Mouse (Mus musculus) MEL (cell line): Measurements from ENCODE around the gene Tmem235. TPM values are rescaled to one million over a fixed set of nuclear protein-coding genes. Genes with fewer than 3 reads are reported as not detected.

Source experiments
- DNase-seq: peaks from one replicate; pipeline ENCODE4 v3.0.0; 2011; ENCODE audit warnings: low read depth, low spot score
- H3K27ac ChIP-seq: 2 replicates; pipeline ENCODE4 v1.5.1; 2012; ENCODE audit warnings: low read depth, mild to moderate bottlenecking, control low read depth, low read length, moderate library complexity; ENCODE audit not compliant: control insufficient read depth
- H3K27me3 ChIP-seq, 2 experiments: fragments of 150-350 bp in 1 of 2; sonication (generic) in 1 of 2; 2 replicates each; pipeline ENCODE4 v1.6.1; 2012; ENCODE audit warnings: low read length in 2 of 2, mild to moderate bottlenecking in 2 of 2, improper control_type of control experiment in 1 of 2, moderate library complexity in 1 of 2; ENCODE audit not compliant: insufficient read depth in 2 of 2, control insufficient read depth in 1 of 2
- H3K36me3 ChIP-seq, 2 experiments: 2 replicates each; pipeline ENCODE4 v1.6.1; 2012 to 2014; ENCODE audit warnings: low read length in 2 of 2, improper control_type of control experiment in 1 of 2, inconsistent platforms in 1 of 2, mild to moderate bottlenecking in 1 of 2; ENCODE audit not compliant: insufficient read depth in 2 of 2, control insufficient read depth in 1 of 2
- H3K4me1 ChIP-seq, 2 experiments: fragments of 150-350 bp in 1 of 2; sonication (generic) in 1 of 2; 2 replicates each; pipeline ENCODE4 v1.6.1; 2012; ENCODE audit warnings: low read length in 2 of 2, improper control_type of control experiment in 1 of 2, mild to moderate bottlenecking in 1 of 2; ENCODE audit not compliant: insufficient read depth in 2 of 2, control insufficient read depth in 1 of 2
- H3K4me3 ChIP-seq, 2 experiments: fragments of 150-350 bp in 1 of 2; sonication (generic) in 1 of 2; 2 replicates each; pipeline ENCODE4 v1.5.1; 2012; ENCODE audit warnings: low read depth in 2 of 2, low read length in 2 of 2, mild to moderate bottlenecking in 2 of 2, moderate library complexity in 2 of 2, control low read depth in 1 of 2, improper control_type of control experiment in 1 of 2; ENCODE audit not compliant: control insufficient read depth in 1 of 2, insufficient read depth in 1 of 2
- H3K79me2 ChIP-seq: 2 replicates; pipeline ENCODE4 v1.6.1; 2012; ENCODE audit warnings: mild to moderate bottlenecking, low read length, moderate library complexity; ENCODE audit not compliant: control insufficient read depth, poor library complexity, insufficient read depth
- H3K9ac ChIP-seq: 2 replicates; pipeline ENCODE4 v1.6.1; 2012; ENCODE audit warnings: low read depth, mild to moderate bottlenecking, control low read depth, low read length, moderate library complexity; ENCODE audit not compliant: control insufficient read depth, poor library complexity, severe bottlenecking
- H3K9me3 ChIP-seq: fragments of 150-350 bp; sonication (generic); replicated peaks from 2 replicates; pipeline ENCODE4 v1.6.1; 2012; ENCODE audit warnings: mild to moderate bottlenecking, low read length, improper control_type of control experiment, moderate library complexity; ENCODE audit not compliant: insufficient read depth
- CHD1 ChIP-seq: IDR thresholded peaks from 2 replicates; pipeline ENCODE4 v1.6.1; 2012; ENCODE audit warnings: low read depth, mild to moderate bottlenecking, inconsistent platforms, low read length, improper control_type of control experiment
- CHD2 ChIP-seq: IDR thresholded peaks from 2 replicates; pipeline ENCODE4 v1.6.1; 2011; ENCODE audit warnings: low read length, improper control_type of control experiment
- E2F4 ChIP-seq: IDR thresholded peaks from 2 replicates; pipeline ENCODE4 v1.6.1; 2011; ENCODE audit warnings: low read depth, low read length, improper control_type of control experiment, borderline replicate concordance
- ELF1 ChIP-seq: IDR thresholded peaks from 2 replicates; pipeline ENCODE4 v1.6.1; 2014; ENCODE audit warnings: low read depth, mild to moderate bottlenecking, inconsistent platforms, low read length, improper control_type of control experiment, moderate library complexity
- EP300 ChIP-seq, 2 experiments: IDR thresholded peaks; 2 replicates each; pipeline ENCODE4 v1.6.1; 2011; ENCODE audit warnings: improper control_type of control experiment in 2 of 2, low read length in 2 of 2, low read depth in 1 of 2, mild to moderate bottlenecking in 1 of 2
- ETS1 ChIP-seq: IDR thresholded peaks from 2 replicates; pipeline ENCODE4 v1.6.1; 2012; ENCODE audit warnings: low read depth, mild to moderate bottlenecking, inconsistent platforms, low read length, improper control_type of control experiment, moderate library complexity
- GABPA ChIP-seq: IDR thresholded peaks from 2 replicates; pipeline ENCODE4 v1.6.1; 2012; ENCODE audit warnings: low read depth, mild to moderate bottlenecking, inconsistent platforms, low read length, improper control_type of control experiment, moderate library complexity
- GATA1 ChIP-seq: IDR thresholded peaks from 2 replicates; pipeline ENCODE4 v1.6.1; 2011; ENCODE audit warnings: low read depth, low read length, improper control_type of control experiment
- HCFC1 ChIP-seq: IDR thresholded peaks from 2 replicates; pipeline ENCODE4 v1.6.1; 2012; ENCODE audit warnings: low read depth, mild to moderate bottlenecking, inconsistent platforms, low read length, improper control_type of control experiment, moderate library complexity
- KAT2A ChIP-seq: conservative IDR thresholded peaks from 2 replicates; pipeline ENCODE4 v1.6.1; 2012; ENCODE audit warnings: low read depth, low read length, improper control_type of control experiment, inconsistent platforms
- MAFK ChIP-seq: IDR thresholded peaks from 2 replicates; pipeline ENCODE4 v1.6.1; 2011; ENCODE audit warnings: low read depth, mild to moderate bottlenecking, low read length, improper control_type of control experiment, borderline replicate concordance
- MAX ChIP-seq: IDR thresholded peaks from 2 replicates; pipeline ENCODE4 v1.6.1; 2011; ENCODE audit warnings: low read length, improper control_type of control experiment
- MAZ ChIP-seq: IDR thresholded peaks from 2 replicates; pipeline ENCODE4 v1.6.1; 2012; ENCODE audit warnings: low read depth, mild to moderate bottlenecking, inconsistent platforms, low read length, improper control_type of control experiment
- MEF2A ChIP-seq: IDR thresholded peaks from 2 replicates; pipeline ENCODE4 v1.6.1; 2014; ENCODE audit warnings: low read depth, mild to moderate bottlenecking, inconsistent platforms, low read length, improper control_type of control experiment; ENCODE audit not compliant: poor library complexity, insufficient replicate concordance, severe bottlenecking; ENCODE audit errors: extremely low read depth
- MXI1 ChIP-seq: IDR thresholded peaks from 2 replicates; pipeline ENCODE4 v1.6.1; 2011; ENCODE audit warnings: mild to moderate bottlenecking, low read depth, low read length, improper control_type of control experiment
- MYB ChIP-seq: IDR thresholded peaks from 2 replicates; pipeline ENCODE4 v1.6.1; 2011; ENCODE audit warnings: mild to moderate bottlenecking, low read depth, low read length, improper control_type of control experiment
- MYC ChIP-seq: IDR thresholded peaks from 2 replicates; pipeline ENCODE4 v1.6.1; 2011; ENCODE audit warnings: low read depth, mild to moderate bottlenecking, low read length, improper control_type of control experiment, moderate library complexity
- NELFE ChIP-seq: IDR thresholded peaks from 2 replicates; pipeline ENCODE4 v1.6.1; 2011; ENCODE audit warnings: low read depth, low read length, improper control_type of control experiment
- POLR2A ChIP-seq, 2 experiments: IDR thresholded peaks; 2 replicates each; pipeline ENCODE4 v1.6.1; 2011 to 2012; ENCODE audit warnings: low read length in 2 of 2, mild to moderate bottlenecking in 2 of 2, control low read depth in 1 of 2, improper control_type of control experiment in 1 of 2, low read depth in 1 of 2, moderate library complexity in 1 of 2; ENCODE audit not compliant: control insufficient read depth in 1 of 2, insufficient read depth in 1 of 2, poor library complexity in 1 of 2
- POLR2AphosphoS2 ChIP-seq: IDR thresholded peaks from 2 replicates; pipeline ENCODE4 v1.6.1; 2011; ENCODE audit warnings: low read length, improper control_type of control experiment
- POLR2AphosphoS5 ChIP-seq: IDR thresholded peaks from 2 replicates; pipeline ENCODE4 v1.6.1; 2012; ENCODE audit warnings: low read depth, borderline replicate concordance, mild to moderate bottlenecking, inconsistent platforms, low read length, moderate library complexity, mixed read lengths
- RAD21 ChIP-seq: IDR thresholded peaks from 2 replicates; pipeline ENCODE4 v1.6.1; 2011; ENCODE audit warnings: mild to moderate bottlenecking, low read depth, low read length, improper control_type of control experiment
- SIN3A ChIP-seq: IDR thresholded peaks from 2 replicates; pipeline ENCODE4 v1.6.1; 2012; ENCODE audit warnings: low read length, improper control_type of control experiment, inconsistent platforms
- TAL1 ChIP-seq: IDR thresholded peaks from 2 replicates; pipeline ENCODE4 v1.6.1; 2012; ENCODE audit warnings: mild to moderate bottlenecking, inconsistent platforms, low read length, moderate library complexity, mixed read lengths
- TBP ChIP-seq: IDR thresholded peaks from 2 replicates; pipeline ENCODE4 v1.8.0; 2011; ENCODE audit warnings: low read depth, low read length, improper control_type of control experiment
- TCF12 ChIP-seq: IDR thresholded peaks from 2 replicates; pipeline ENCODE4 v1.6.1; 2014; ENCODE audit warnings: low read depth, mild to moderate bottlenecking, inconsistent platforms, low read length, improper control_type of control experiment, moderate library complexity
- UBTF ChIP-seq: IDR thresholded peaks from 2 replicates; pipeline ENCODE4 v1.6.1; 2012; ENCODE audit warnings: low read depth, mild to moderate bottlenecking, inconsistent platforms, low read length, improper control_type of control experiment, moderate library complexity, borderline replicate concordance; ENCODE audit not compliant: insufficient read depth
- USF1 ChIP-seq: IDR thresholded peaks from 2 replicates; pipeline ENCODE4 v1.6.1; 2014; ENCODE audit warnings: low read depth, mild to moderate bottlenecking, inconsistent platforms, low read length, improper control_type of control experiment, moderate library complexity
- USF2 ChIP-seq, 2 experiments: IDR thresholded peaks; 2 replicates each; pipeline ENCODE4 v1.6.1; 2011 to 2012; ENCODE audit warnings: improper control_type of control experiment in 2 of 2, low read length in 2 of 2, borderline replicate concordance in 1 of 2, inconsistent platforms in 1 of 2, low read depth in 1 of 2, mild to moderate bottlenecking in 1 of 2; ENCODE audit not compliant: insufficient read depth in 1 of 2
- ZKSCAN1 ChIP-seq: IDR thresholded peaks from 2 replicates; pipeline ENCODE4 v1.6.1; 2012; ENCODE audit warnings: low read depth, mild to moderate bottlenecking, inconsistent platforms, low read length, improper control_type of control experiment, moderate library complexity
- ZNF384 ChIP-seq: IDR thresholded peaks from 2 replicates; pipeline ENCODE4 v1.6.1; 2012; ENCODE audit warnings: low read depth, mild to moderate bottlenecking, inconsistent platforms, low read length, improper control_type of control experiment
- polyA plus RNA-seq, 2 experiments: library from polyadenylated mRNA; stranded (reverse) in 1 of 2; unstranded in 1 of 2; fragments of >175 nt in 1 of 2; fragments of >200 nt in 1 of 2; gene quantifications; 2 replicates each; pipeline versions ENCODE4 v1.2.1 to v1.2.4; 2012; ENCODE audit warnings: low replicate concordance in 2 of 2, low read depth in 1 of 2; ENCODE audit not compliant: insufficient read length in 2 of 2, insufficient read depth in 1 of 2, missing spikeins in 1 of 2
- total RNA-seq: library from RNA; depleted of rRNA; stranded (reverse); fragments of 300-350 nt; gene quantifications from 2 replicates; pipeline ENCODE4 v1.2.3, GENCODE M21; 2012

Tmem235 gene
- total and polyA plus RNA-seq, 3 experiments = 0.04 TPM; not detected in 1

- no peaks in the 10 kb centered on the region for H3K27me3 ChIP-seq
- no peaks in the 10 kb centered on the region for H3K79me2 ChIP-seq
- no peaks in the 10 kb centered on the region for H3K9me3 ChIP-seq
- TF ChIP-seq POLR2AphosphoS2 (no peak), EP300 (IDR thresholded peaks at IDR 0.05; ENCODE audit: low read depth in 1 of 2, low read length in 2 of 2) (peak in 1 of 2 experiments; percentile 21; a peak in 1 of 4 replicates)
- no peak overlapping the region for H3K4me3 ChIP-seq
- H3K4me1 ChIP-seq = peaks cover 28 to 31% of the 10 kb centered on the region in 2 experiments
- H3K36me3 ChIP-seq = peaks cover 0 to 20% of the 10 kb centered on the region in 2 experiments; a peak in 2 of 4 replicates
- H3K9ac ChIP-seq = no peak overlapping the region
- no peak overlapping the region for H3K27ac ChIP-seq
- DNase-seq = peak; percentile 68
Measured at GRCm38 (mm10) chr11:117836306-117836705, 24.2 kb upstream of the Tmem235 start.

- Histone ChIP-seq H3K9ac (no peak overlapping the region; the same call in none of the 2 replicates), H3K4me3 (peak overlapping the region in 1 of 2 experiments; percentile 13; a peak in 1 of 4 replicates), H3K27ac (peak overlapping the region; percentile 73), H3K79me2 (no peaks in the 10 kb centered on the region), H3K4me1 (peaks cover 21 to 28% of the 10 kb centered on the region in 2 experiments), H3K27me3 (no peaks in the 10 kb centered on the region), H3K9me3 (no peaks in the 10 kb centered on the region), H3K36me3 (peaks cover 0 to 17% of the 10 kb centered on the region in 2 experiments; a peak in 2 of 4 replicates)
- peak; percentile 93 for DNase-seq
- TF ChIP-seq MAZ = no peak; the same call in 1 of the 2 replicates
- peak; percentile 64 for TF ChIP-seq TAL1
- no peak for TF ChIP-seq POLR2AphosphoS5
- TF ChIP-seq SIN3A = peak; percentile 56
- TF ChIP-seq MYB = no peak
- TF ChIP-seq NELFE = no peak
- no peak for TF ChIP-seq CHD1
- TF ChIP-seq KAT2A = no peak
- no peak for TF ChIP-seq USF2 (IDR thresholded peaks at IDR 0.05; ENCODE audit: borderline replicate concordance in 1 of 2, insufficient read depth in 1 of 2, low read depth in 1 of 2, low read length in 2 of 2)
- TF ChIP-seq MXI1 = peak; percentile 69
- TF ChIP-seq ZKSCAN1 = no peak
- TF ChIP-seq MAFK = no peak
- no peak for TF ChIP-seq ELF1
- TF ChIP-seq GABPA = no peak
- TF ChIP-seq MYC = 0 out of 2 replicates have a peak, but pooled peaks have one; percentile 21
- TF ChIP-seq USF1 = 0 out of 2 replicates have a peak, but pooled peaks have one; percentile 36
- peak; percentile 94 for TF ChIP-seq TCF12
- TF ChIP-seq EP300 (IDR thresholded peaks at IDR 0.05; ENCODE audit: low read depth in 1 of 2, low read length in 2 of 2) = peak; percentile 63 to 84; a peak in 3 of 4 replicates
- no peak for TF ChIP-seq E2F4
- no peak for TF ChIP-seq MEF2A
- 0 out of 4 replicates have a peak, but pooled peaks of 1 of the 2 experiments have one; percentile 29 for TF ChIP-seq POLR2A (IDR thresholded peaks at IDR 0.05; ENCODE audit: control insufficient read depth in 1 of 2, insufficient read depth in 1 of 2, low read depth in 1 of 2, low read length in 2 of 2, poor library complexity in 1 of 2)
- TF ChIP-seq MAX = no peak
- peak; percentile 87 for TF ChIP-seq ETS1
- TF ChIP-seq POLR2AphosphoS2 = no peak
- peak; percentile 69 for TF ChIP-seq GATA1
- TF ChIP-seq RAD21 = no peak
- no peak for TF ChIP-seq CHD2
- TF ChIP-seq UBTF = no peak
- no peak for TF ChIP-seq HCFC1
- no peak for TF ChIP-seq ZNF384
- TF ChIP-seq TBP = 0 out of 2 replicates have a peak, but pooled peaks have one; percentile 14
Measured at GRCm38 (mm10) chr11:117838572-117838971, 22.0 kb upstream of the Tmem235 start.
